Mouse (Mus musculus): Measurements from ENCODE around the gene Scn2b.

GRCm38 (mm10) chr9:45122209-45122761 is 4.7 kb downstream of the Scn2b start:
- no peak for TF ChIP-seq CTCF (conservative IDR thresholded peaks at IDR 0.05; ENCODE audit: low read length)
- TF ChIP-seq NANOG (IDR thresholded peaks at IDR 0.05; ENCODE audit: borderline replicate concordance, low read length), result no peak
- no peak for TF ChIP-seq POU5F1 (IDR thresholded peaks at IDR 0.05; ENCODE audit: borderline replicate concordance, low read length)

Data from E14TG2a.4 (cell line).